Mouse (Mus musculus) heart, embryonic 13.5 days (tissue): ENCODE measurements around the gene Luc7l2. TPM values are rescaled to one million over a fixed set of nuclear protein-coding genes. Genes with fewer than 3 reads are reported as not detected.

Source experiments
- ATAC-seq: fragments of 200-750 bp; cut with Nextera tagmentation; 2 replicates; pipeline ENCODE4 v1.8.0; 2017; ENCODE audit warnings: moderate TSS enrichment; ENCODE audit not compliant: insufficient number of reproducible peaks, low FRiP score, low TSS enrichment; ENCODE audit errors: extremely low read depth
- H3K27ac ChIP-seq: fragments of 300-500 bp; sonication (generic); replicated peaks from 2 replicates; pipeline ENCODE4 v1.5.1; 2015; ENCODE audit warnings: moderate library complexity, mild to moderate bottlenecking, inconsistent platforms
- H3K27me3 ChIP-seq: fragments of 300-500 bp; sonication (generic); replicated peaks from 2 replicates; pipeline ENCODE4 v1.6.1; 2015; ENCODE audit warnings: mild to moderate bottlenecking, inconsistent platforms
- H3K36me3 ChIP-seq: fragments of 300-500 bp; sonication (generic); 2 replicates; pipeline ENCODE4 v1.6.1; 2015; ENCODE audit warnings: mild to moderate bottlenecking, inconsistent platforms
- H3K4me1 ChIP-seq: fragments of 300-500 bp; sonication (generic); 2 replicates; pipeline ENCODE4 v1.6.1; 2015; ENCODE audit warnings: inconsistent platforms
- H3K4me2 ChIP-seq: fragments of 300-500 bp; sonication (generic); 2 replicates; pipeline ENCODE4 v1.6.1; 2015; ENCODE audit warnings: inconsistent platforms, mild to moderate bottlenecking, moderate library complexity
- H3K4me3 ChIP-seq: fragments of 300-500 bp; sonication (generic); 2 replicates; pipeline ENCODE4 v1.5.1; 2015; ENCODE audit warnings: moderate library complexity, mild to moderate bottlenecking, inconsistent platforms
- H3K9ac ChIP-seq: fragments of 300-500 bp; sonication (generic); 2 replicates; pipeline ENCODE4 v1.6.1; 2015; ENCODE audit warnings: inconsistent platforms, mild to moderate bottlenecking, moderate library complexity
- H3K9me3 ChIP-seq: fragments of 300-500 bp; sonication (generic); 2 replicates; pipeline ENCODE4 v1.6.1; 2016; ENCODE audit warnings: inconsistent platforms
- WGBS: fragments of 180-500 bp; shearing (Covaris S2); methylation state at CpG from one replicate; pipeline ENCODE4 v1.1.7; 2015; ENCODE audit warnings: mixed read lengths; 5-methylcytosine and 5-hydroxymethylcytosine counted together
- polyA plus RNA-seq: library from polyadenylated mRNA; unstranded; fragments of >200 nt; fragmentation: Nextera tagmentation; extraction: Ambion mirVana; gene quantifications from 2 replicates; pipeline ENCODE4 v1.2.1, GENCODE M21; 2015

Luc7l2 gene
- polyA plus RNA-seq, 1 experiment from 2014 or later, result 26.0 TPM

DNA sequence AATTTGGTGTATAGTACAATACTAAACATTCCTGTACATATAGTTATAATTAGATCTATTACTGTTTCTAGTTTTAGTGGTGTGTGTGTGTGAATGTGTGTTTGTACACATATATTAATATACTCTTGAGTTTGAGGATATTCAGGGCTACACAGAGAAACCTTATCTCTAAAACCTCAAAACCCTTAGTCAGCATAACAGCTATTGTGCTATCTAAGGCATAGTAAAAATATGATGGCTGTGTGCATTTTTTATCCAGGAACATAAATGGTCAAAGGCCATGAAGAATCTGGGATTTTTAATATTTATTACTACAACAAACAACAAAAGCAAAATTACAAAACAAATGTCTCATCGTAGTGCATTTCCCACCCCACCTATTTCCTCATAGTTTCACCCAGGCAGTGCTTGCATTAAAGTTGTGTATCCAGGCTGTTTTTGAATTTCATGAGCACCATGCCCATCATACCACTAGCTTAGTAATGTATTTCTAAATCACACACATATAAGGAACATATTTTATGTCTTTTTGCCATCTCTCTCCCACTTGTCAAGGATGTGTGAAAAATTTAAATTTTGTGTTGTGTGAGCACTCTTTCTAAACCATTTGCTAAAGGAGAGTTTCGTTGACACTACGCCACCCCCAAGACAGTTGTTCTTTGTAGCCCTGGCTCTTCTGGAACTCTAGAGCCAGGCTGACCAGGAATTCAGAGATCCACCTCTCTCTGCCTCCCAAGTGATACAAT, 29.2 kb downstream of the Luc7l2 start:
- no peak for ATAC-seq
- Histone ChIP-seq H3K36me3 (peaks cover 74% of the 10 kb centered on the region), H3K4me2 (no peak overlapping the region)

GRCm38 (mm10) chr6:38581711-38582110, 30.6 kb downstream of the Luc7l2 start:
- Histone ChIP-seq H3K9me3 (no peaks in the 10 kb centered on the region), H3K9ac (no peak overlapping the region), H3K27ac (no peak overlapping the region), H3K36me3 (peaks cover 79% of the 10 kb centered on the region), H3K27me3 (no peaks in the 10 kb centered on the region), H3K4me2 (no peak overlapping the region), H3K4me1 (no peaks in the 10 kb centered on the region), H3K4me3 (no peak overlapping the region)
- no peak for ATAC-seq
- WGBS, result 84% methylated on average over 3 of the region's 3 CpGs

More for the DNA sequence above, 29.2 kb downstream of the Luc7l2 start:
- H3K4me1 ChIP-seq, result peaks cover 2% of the 10 kb centered on the region; the same call in 1 of the 2 replicates
- H3K9ac ChIP-seq, result no peak overlapping the region
- 95% methylated on average over 3 of the region's 3 CpGs for WGBS
- H3K4me3 ChIP-seq, result no peak overlapping the region
- H3K9me3 ChIP-seq, result no peaks in the 10 kb centered on the region
- H3K27me3 ChIP-seq, result no peaks in the 10 kb centered on the region
- no peak overlapping the region for H3K27ac ChIP-seq

- Histone ChIP-seq H3K9ac (no peak overlapping the region), H3K36me3 (peaks cover 87% of the 10 kb centered on the region), H3K4me1 (no peaks in the 10 kb centered on the region), H3K4me2 (no peak overlapping the region), H3K9me3 (no peaks in the 10 kb centered on the region), H3K27ac (no peak overlapping the region), H3K4me3 (no peak overlapping the region), H3K27me3 (no peaks in the 10 kb centered on the region)
- ATAC-seq, result no peak
- WGBS, result 90% methylated on average over 4 of the region's 4 CpGs
These were observed 46.3 kb downstream of the Luc7l2 start for GRCm38 (mm10) chr6:38597481-38597880.

- Histone ChIP-seq H3K4me3 (no peak overlapping the region), H3K27ac (no peak overlapping the region), H3K4me2 (no peak overlapping the region), H3K4me1 (0 out of 2 replicates have a peak, but pooled peaks cover 8% of the 10 kb centered on the region), H3K36me3 (peaks cover 74% of the 10 kb centered on the region), H3K27me3 (no peaks in the 10 kb centered on the region), H3K9ac (no peak overlapping the region), H3K9me3 (no peaks in the 10 kb centered on the region)
- WGBS, result 58% methylated on average over 2 of the region's 2 CpGs
- ATAC-seq, result no peak
These were observed 58.8 kb downstream of the Luc7l2 start for GRCm38 (mm10) chr6:38609892-38610291.

DNA sequence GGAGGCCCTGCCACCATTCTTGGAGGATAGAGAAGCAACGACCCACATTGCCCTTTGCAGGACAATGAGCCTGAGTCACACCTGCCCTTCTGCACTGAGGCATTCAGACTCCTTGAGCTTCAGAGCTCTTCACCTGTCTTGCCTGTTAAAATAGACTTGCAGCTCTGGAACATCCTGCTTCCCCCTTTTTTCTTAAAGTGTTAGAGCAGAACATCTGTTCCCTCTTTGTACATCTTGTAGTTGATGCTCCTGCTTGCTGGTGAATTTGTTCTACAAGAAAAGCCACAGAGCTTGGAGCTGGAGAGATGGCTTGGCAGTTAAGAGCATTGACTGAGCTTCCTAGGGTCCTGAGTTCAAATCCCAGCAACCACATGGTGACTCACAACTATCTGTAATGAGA, 71.3 kb downstream of the Luc7l2 start:
- Histone ChIP-seq H3K27me3 (no peaks in the 10 kb centered on the region), H3K4me3 (no peak overlapping the region), H3K9ac (no peak overlapping the region), H3K4me1 (peaks cover 23% of the 10 kb centered on the region), H3K27ac (no peak overlapping the region), H3K36me3 (peaks cover 44% of the 10 kb centered on the region), H3K4me2 (no peak overlapping the region), H3K9me3 (0 out of 2 replicates have a peak, but pooled peaks cover 5% of the 10 kb centered on the region)
- WGBS, result 96% methylated on average over 1 of the region's 1 CpGs
- no peak for ATAC-seq

DNA sequence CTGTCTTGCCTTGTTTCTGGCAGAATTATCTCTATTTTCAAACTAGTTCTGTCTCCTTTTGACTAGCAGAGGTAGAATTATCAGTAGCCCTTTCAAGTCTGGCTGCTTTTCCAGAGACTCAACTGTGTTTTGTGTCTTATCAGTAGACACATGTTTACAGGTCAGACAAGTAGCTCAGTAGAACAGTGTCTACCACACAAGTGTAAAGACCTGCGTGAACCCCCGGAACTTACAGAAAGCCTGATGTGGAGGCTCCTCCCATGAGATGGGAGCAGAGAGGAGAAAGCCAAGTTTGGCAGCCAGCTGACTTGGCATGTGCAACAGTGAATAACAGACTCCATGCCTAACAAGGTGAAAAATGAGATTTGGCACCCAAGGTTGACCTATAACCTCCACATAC, 72.3 kb downstream of the Luc7l2 start:
- peaks cover 23% of the 10 kb centered on the region for H3K4me1 ChIP-seq
- H3K27me3 ChIP-seq, result no peaks in the 10 kb centered on the region
- H3K27ac ChIP-seq, result peak overlapping the region; percentile 69
- H3K4me2 ChIP-seq, result no peak overlapping the region; the same call in 1 of the 2 replicates
- 22% methylated on average over 2 of the region's 2 CpGs for WGBS
- no peak overlapping the region for H3K4me3 ChIP-seq
- H3K36me3 ChIP-seq, result peaks cover 44% of the 10 kb centered on the region
- H3K9me3 ChIP-seq, result no peaks in the 10 kb centered on the region
- no peak for ATAC-seq
- H3K9ac ChIP-seq, result no peak overlapping the region

GRCm38 (mm10) chr6:38624439-38624838, 73.3 kb downstream of the Luc7l2 start:
- Histone ChIP-seq H3K36me3 (peaks cover 34% of the 10 kb centered on the region), H3K9ac (no peak overlapping the region), H3K27me3 (no peaks in the 10 kb centered on the region), H3K4me3 (no peak overlapping the region), H3K9me3 (no peaks in the 10 kb centered on the region), H3K4me2 (no peak overlapping the region), H3K27ac (peak overlapping the region; percentile 69), H3K4me1 (peaks cover 23% of the 10 kb centered on the region)
- ATAC-seq, result no peak
- WGBS, result 32% methylated on average over 1 of the region's 1 CpGs

DNA sequence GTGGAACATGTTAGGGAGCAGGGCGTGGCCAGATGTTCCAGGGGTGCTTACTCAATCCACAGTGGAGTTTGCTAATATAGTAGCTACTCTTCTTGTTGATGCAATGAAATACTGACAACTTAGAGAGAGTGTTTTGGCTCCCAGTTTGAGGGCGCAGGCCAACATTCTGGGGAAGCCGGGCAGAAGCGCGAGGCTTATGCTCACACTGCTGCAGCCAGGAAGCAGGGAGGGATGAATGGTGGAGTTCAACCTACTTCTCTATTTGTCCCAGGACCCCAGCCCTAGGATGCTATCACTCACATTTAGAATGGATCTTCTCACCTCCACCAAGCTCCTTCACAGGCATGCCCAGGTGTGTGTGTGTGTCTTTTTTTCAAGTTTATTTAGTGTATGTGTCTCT, 75.0 kb downstream of the Luc7l2 start:
- no peaks in the 10 kb centered on the region for H3K9me3 ChIP-seq
- H3K4me1 ChIP-seq, result peaks cover 23% of the 10 kb centered on the region
- 95% methylated on average over 5 of the region's 5 CpGs for WGBS
- no peak overlapping the region for H3K4me2 ChIP-seq
- peaks cover 19% of the 10 kb centered on the region for H3K36me3 ChIP-seq
- no peaks in the 10 kb centered on the region for H3K27me3 ChIP-seq
- no peak overlapping the region for H3K27ac ChIP-seq
- no peak for ATAC-seq
- no peak overlapping the region for H3K9ac ChIP-seq
- H3K4me3 ChIP-seq, result no peak overlapping the region

DNA sequence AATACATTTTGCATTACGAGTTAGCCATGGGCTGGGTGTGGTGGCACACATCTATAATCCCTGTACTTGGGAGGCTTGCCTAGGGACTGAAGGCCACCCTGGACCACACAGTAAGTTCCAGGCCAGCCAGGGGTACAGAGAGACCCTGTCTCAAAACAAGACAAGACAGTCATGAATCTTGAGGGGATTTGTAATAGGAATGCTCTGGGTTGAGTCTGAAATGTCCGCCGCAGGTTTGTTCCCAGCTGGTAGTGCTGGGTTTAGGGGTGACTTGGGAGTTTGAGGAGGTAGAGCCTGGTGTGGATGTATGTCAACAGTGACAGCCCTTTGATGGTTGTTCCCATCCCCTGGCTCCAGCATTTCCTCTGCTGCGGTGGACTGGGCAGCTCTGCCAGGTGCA, 75.9 kb downstream of the Luc7l2 start:
- peaks cover 23% of the 10 kb centered on the region for H3K4me1 ChIP-seq
- peaks cover 19% of the 10 kb centered on the region for H3K36me3 ChIP-seq

GRCm38 (mm10) chr6:38627486-38627885, 76.4 kb downstream of the Luc7l2 start:
- no peak overlapping the region for H3K27ac ChIP-seq
- H3K4me1 ChIP-seq, result peaks cover 23% of the 10 kb centered on the region
- H3K9ac ChIP-seq, result no peak overlapping the region
- H3K27me3 ChIP-seq, result 0 out of 2 replicates have a peak, but pooled peaks cover 3% of the 10 kb centered on the region
- ATAC-seq, result no peak
- no peaks in the 10 kb centered on the region for H3K9me3 ChIP-seq
- no peak overlapping the region for H3K4me2 ChIP-seq
- H3K4me3 ChIP-seq, result no peak overlapping the region
- WGBS, result 79% methylated on average over 4 of the region's 4 CpGs
- H3K36me3 ChIP-seq, result peaks cover 19% of the 10 kb centered on the region

More for the DNA sequence above, 75.9 kb downstream of the Luc7l2 start:
- Histone ChIP-seq H3K4me2 (no peak overlapping the region), H3K9me3 (no peaks in the 10 kb centered on the region), H3K9ac (no peak overlapping the region), H3K4me3 (no peak overlapping the region), H3K27ac (no peak overlapping the region), H3K27me3 (no peaks in the 10 kb centered on the region)
- no peak for ATAC-seq
- WGBS, result 91% methylated on average over 4 of the region's 4 CpGs

DNA sequence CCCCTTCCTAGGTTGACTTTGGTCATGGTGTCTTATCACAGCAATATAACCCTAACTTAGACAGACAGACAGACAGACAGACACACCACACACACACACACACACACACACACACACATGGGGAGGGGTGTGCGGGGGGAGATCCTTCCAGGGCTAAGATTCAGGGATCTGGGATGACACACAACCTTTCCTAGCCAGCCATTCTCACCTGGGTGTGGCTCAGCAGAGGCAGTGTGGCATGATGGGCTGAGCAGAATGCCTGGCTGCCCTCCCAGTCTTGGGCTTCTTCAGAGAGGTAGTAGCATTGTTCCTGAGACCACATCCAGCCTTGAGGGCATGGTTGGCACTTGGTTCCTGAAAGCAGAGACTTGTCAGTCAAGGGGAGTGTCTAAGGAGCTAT, 78.4 kb downstream of the Luc7l2 start:
- no peak overlapping the region for H3K27ac ChIP-seq
- 78% methylated on average over 1 of the region's 1 CpGs for WGBS
- H3K27me3 ChIP-seq, result peaks cover 22% of the 10 kb centered on the region
- H3K9ac ChIP-seq, result no peak overlapping the region
- no peak for ATAC-seq
- peaks cover 5% of the 10 kb centered on the region for H3K4me1 ChIP-seq
- no peak overlapping the region for H3K4me3 ChIP-seq
- H3K4me2 ChIP-seq, result no peak overlapping the region
- peaks cover 19% of the 10 kb centered on the region for H3K36me3 ChIP-seq
- no peaks in the 10 kb centered on the region for H3K9me3 ChIP-seq

DNA sequence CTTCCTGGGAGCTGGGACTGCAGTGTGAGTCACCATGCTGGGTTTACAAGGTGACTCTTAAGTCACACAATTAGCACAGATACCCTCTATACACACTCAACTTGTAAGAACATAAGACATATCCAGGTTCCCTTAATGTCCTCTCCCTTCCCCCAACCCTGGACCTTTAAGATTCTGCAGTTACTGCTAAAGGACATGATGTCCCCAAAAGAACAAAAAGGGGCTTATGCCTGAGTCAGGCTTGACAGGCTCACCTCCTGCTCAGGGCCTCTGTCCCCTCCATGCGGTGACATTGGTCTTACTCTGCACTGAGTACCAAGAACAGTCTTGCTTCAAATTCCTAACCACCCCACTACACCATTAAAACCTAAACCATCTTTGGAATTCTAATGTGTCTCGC, 81.7 kb downstream of the Luc7l2 start:
- H3K9ac ChIP-seq, result no peak overlapping the region
- no peak for ATAC-seq
- H3K27me3 ChIP-seq, result peaks cover 54% of the 10 kb centered on the region

More for the DNA sequence above, 81.7 kb downstream of the Luc7l2 start:
- Histone ChIP-seq H3K4me3 (no peak overlapping the region), H3K9me3 (no peaks in the 10 kb centered on the region), H3K4me2 (no peak overlapping the region), H3K4me1 (peaks cover 23% of the 10 kb centered on the region), H3K36me3 (peaks cover 6% of the 10 kb centered on the region), H3K27ac (no peak overlapping the region)
- WGBS, result 76% methylated on average over 2 of the region's 2 CpGs
